Mouse (Mus musculus): ENCODE data around the gene Tns1.

DNA sequence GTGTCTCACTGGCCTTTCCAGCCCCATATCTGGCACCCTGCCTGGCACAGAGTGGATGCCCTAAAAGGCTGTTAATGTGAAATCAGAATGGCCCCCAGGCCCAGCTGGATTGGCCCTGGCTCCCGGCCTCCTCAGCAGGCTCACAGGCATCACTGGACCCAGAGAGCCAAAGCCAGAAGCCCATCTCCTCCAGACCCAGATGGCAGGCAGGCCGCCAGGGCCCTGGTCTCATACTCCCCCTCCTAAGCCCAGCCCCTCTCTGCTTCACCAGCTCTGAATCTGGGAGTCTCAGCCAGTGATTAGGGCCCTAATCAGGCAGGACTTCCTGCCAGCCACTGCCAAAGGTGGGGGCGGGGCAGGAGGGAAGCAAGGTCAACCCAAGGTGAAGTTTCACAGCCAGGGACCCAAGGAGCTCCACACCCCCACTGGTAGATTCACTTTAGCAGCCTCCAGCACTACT, 93.3 kb downstream of the Tns1 start:
- TF ChIP-seq ZC3H11A (IDR thresholded peaks at IDR 0.05; ENCODE audit: low read depth, low read length) (no peak), EP300 (IDR thresholded peaks at IDR 0.05; ENCODE audit: low read depth in 1 of 2, low read length in 2 of 2) (no peak), POLR2A (IDR thresholded peaks at IDR 0.05; ENCODE audit: control insufficient read depth in 1 of 2, insufficient read depth in 1 of 2, low read depth in 1 of 2, low read length in 2 of 2, poor library complexity in 1 of 2) (no peak), NELFE (IDR thresholded peaks at IDR 0.05; ENCODE audit: low read depth, low read length) (no peak)
